Mouse (Mus musculus) ES-CJ7 (cell line): Measurements from ENCODE around the gene Ankrd28.

ENCODE experiments used
- DNase-seq: peaks from one replicate; pipeline ENCODE4 v3.0.0; 2011; ENCODE audit warnings: low read depth, low spot score

Gene Ankrd28

DNA sequence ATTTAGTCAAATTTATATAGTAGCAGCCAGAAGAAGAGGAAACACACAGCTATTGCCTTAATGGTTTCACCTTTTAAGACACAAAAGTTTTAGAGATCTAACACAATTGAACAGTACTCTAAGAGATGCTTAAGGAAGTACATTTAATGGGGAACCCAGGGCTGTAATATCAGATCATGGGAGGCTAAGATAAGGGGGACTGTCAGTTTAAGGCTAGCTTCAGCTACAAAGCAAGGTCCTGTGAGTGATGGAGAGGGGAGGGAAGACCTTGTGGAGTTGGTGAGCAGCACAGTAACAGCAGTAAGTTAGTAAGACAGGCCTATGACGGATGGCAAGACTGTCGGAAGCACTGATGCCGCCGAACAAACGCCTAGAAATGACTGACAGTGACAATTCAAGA is 113.1 kb downstream of the Ankrd28 start:
- no peak for DNase-seq

DNA sequence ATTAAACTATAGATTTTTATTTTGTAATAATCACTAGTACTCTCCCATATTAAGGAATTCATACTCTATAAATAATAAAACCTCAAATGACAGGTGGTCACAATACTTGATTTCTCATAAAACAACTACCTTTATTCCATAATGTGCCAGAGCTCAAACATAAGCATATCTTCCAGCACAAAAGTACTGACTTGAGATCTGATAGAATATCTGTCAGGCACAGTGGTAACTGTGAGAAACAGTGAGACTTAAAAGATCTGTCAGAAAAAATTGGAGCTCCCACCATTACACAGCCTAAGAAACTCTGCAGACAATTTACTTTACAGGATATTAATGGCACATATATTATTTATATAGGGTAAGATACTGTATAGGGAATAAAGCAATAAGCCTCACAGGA is 114.8 kb downstream of the Ankrd28 start:
- no peak for DNase-seq

DNA sequence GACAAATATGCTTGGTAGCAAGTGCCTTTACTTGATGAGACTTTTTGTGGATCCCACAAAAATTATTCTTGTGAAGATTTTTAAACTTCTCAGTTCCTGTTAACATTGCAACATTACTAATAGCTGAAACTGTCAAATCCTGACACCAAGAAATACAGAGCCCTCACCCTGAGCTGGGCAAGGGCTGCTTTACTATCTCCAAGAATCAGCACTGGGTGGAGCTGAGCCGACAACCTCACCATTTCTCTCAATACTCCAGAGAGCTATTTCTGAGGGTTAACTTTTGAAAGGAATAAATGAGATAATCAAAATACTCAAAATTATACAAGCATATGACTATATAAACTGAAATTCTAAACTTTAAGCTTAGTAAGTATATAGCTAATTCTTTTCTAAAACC is 121.1 kb downstream of the Ankrd28 start:
- DNase-seq: no peak

DNA sequence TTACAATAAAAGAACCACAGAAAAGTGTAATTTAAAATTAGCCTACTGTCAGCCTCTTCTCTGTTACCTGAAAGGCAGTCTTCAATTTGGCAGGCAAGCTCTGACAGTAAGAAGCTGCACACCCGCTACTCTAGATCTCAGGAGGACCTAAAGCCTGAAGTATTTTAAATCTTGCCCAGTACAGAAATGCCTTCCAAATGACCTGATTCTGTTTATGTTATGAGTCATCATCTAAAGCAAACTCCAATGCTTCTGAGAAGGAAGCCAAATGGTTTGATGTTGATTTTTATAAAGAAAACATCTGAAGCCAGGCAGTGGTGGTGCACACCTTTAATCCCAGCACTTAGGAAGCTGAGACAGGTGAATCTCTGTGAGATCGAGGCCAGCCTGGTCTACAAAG is 130.1 kb downstream of the Ankrd28 start:
- no peak for DNase-seq

GRCm38 (mm10) chr14:31697755-31698154 is 132.7 kb downstream of the Ankrd28 start:
- no peak for DNase-seq

DNA sequence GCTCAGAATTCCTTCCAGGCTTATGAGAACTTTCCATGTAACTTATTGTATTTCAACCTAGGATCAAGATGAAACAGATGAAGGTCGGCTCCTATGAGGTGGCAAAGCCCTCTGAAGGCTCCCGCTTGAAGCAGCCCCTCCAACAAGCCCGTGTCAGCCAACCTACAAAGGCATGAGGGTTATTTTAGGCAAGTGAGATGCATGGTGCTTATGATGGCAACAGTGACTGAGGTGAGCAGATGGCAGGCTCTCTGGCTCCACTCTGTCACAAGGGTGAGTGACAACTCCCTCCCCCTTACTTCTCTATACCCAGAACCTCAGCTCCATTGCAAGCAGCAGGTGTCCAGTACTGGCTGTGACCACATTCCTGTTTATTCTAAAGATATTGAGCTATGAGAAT is 133.1 kb downstream of the Ankrd28 start:
- DNase-seq: no peak

DNA sequence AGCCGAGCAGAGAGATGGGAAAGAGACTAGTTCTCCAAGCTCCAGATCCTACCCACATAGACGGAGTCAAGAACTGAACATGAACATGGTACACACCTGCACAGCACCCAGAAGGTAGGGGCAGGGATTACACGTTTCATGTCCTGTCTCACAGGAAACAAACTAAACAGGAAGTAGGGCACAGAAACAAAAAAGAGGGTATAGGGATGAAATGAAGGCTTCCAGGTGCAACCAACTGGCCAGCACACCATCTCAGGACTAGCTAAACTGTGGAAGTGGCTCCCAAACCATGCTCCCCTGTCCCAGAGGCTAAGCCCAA is 133.5 kb downstream of the Ankrd28 start:
- no peak for DNase-seq

DNA sequence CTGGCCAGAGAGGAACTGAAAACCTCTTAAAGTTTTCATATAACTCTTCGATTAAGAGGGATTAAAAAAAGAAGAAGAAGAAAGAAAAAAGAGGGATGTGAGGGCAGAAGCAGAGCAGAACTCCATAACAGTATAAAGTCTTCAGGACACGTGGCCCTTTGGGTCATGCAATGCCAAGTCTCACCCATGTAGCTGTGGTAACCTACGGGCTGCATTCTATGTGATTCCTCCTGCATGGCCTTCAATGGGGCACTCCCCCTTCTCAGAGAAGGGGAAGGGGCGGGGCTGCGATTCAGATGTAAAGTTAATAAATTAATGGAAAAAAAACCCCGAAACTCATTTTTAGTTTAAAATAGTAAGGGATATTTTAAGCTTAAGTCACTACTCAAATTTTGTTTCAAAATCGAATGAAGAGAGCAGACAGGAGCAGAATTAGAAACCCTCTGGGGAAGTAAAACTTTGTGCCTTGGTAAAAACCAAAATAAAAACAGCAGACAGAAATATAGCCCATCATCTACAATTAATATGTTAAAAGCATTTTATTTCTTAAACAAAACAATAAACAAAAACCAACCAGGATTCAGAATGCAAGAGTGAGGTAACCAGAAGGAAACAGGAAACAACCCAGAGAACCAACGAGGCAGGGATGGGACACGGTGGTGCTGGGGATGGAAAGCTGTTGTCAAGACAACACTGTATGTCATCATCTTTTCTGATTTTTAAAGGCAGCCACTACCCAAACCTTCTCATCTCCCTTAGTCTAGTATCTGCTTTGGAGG is 134.1 kb downstream of the Ankrd28 start:
- DNase-seq: no peak

- no peak for DNase-seq
These were observed 137.9 kb downstream of the Ankrd28 start for GRCm38 (mm10) chr14:31692536-31692935.

GRCm38 (mm10) chr14:31686231-31686630 is 144.2 kb downstream of the Ankrd28 start:
- no peak for DNase-seq

- DNase-seq: no peak
These were observed 144.8 kb downstream of the Ankrd28 start for GRCm38 (mm10) chr14:31685680-31686079.

GRCm38 (mm10) chr14:31684343-31685040 is 146.0 kb downstream of the Ankrd28 start:
- no peak for DNase-seq

GRCm38 (mm10) chr14:31683610-31684009 is 146.8 kb downstream of the Ankrd28 start:
- no peak for DNase-seq

- no peak for DNase-seq
These were observed 148.4 kb downstream of the Ankrd28 start for GRCm38 (mm10) chr14:31681931-31682555.

DNA sequence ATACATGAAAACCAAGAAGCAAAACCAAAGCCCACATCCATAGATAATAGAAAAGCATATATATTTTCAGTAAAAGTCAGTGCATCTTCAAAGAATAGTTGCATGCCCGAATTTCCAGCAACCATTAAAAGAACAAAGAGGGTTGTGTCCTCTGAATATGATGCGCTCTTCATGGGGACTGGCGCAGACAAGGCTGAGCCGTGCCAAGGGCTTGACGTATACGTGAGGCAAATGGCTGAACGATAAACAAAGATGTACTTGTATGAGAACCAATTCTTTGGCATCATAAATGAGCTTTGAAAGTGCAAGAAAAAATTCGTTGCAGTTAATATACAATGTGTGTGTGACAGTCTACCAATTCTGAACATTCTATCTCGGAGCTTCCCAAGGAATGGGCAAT is 149.2 kb downstream of the Ankrd28 start:
- DNase-seq: no peak

DNA sequence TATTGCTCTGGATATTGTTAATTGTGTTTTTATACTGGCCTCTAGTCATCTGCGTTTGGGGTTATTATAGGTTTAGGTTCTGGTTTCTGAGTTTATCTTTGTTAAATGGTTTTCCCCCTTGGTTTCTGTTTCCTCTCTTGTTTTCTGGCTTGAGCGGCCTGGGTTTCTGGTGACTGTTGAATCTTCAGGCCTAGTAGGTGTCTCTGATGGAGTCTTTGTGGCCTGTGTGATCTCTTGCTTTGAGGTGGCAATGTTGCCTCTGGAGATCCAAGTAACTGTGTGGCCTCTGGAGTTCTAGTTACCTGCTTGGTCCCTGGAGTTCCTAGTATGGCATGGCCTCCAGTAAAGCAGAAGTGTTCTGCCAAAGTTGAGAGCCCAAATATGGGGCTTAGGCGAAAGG is 149.8 kb downstream of the Ankrd28 start:
- no peak for DNase-seq

DNA sequence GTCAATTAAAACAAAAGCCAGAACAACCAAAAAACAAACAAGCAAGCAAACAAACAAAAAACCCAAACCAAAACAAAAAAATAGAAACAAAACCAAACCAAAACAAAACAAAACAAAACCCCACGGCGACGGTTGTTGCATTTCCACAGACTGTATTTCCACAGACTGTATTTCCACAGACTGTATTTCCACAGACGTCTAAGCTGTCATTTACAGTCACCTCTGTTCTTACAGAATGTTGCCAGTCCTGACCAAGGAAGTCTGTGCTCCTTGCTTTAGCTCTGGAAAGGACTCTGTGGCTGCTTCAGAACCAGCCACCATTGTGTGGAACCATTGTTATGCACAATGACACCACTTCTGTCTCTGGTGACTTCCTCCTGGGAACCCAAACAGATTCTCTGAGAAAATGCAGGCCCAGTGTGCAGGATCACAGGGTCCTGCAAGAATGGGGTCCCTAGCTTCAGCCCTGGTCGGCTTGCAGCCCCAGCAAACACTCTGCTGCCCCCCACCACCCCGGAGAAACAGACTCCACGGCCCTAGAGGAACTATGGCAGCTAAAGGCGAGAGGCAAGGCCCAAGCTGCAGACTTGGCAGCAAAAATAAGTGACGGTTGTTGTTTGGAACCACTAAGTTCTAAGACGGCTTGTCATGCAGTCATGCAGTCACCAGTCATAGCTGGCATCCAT is 158.7 kb downstream of the Ankrd28 start:
- DNase-seq: peak; percentile 47

GRCm38 (mm10) chr14:31669642-31670490 is 160.6 kb downstream of the Ankrd28 start:
- DNase-seq: no peak

GRCm38 (mm10) chr14:31669161-31669611 is 161.3 kb downstream of the Ankrd28 start:
- no peak for DNase-seq

DNA sequence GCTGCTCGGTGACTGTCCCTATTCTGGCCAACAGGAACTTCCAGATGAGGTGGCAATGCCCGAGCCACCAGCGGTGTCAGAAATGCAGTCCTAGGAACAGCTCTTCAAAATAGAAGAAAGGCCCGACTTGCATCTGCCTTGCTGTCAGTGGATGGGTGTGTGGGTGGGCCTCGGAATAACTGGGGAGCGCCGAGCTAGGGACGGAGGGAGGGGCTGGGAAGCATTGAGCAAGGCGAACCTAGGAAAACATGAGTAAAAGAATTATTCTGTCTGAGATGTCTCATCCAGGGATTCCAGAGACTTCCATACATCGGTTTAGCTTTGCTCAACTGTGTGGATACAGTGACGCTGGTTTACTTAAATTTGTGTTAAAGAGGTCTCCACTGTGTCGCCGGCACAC is 162.1 kb downstream of the Ankrd28 start:
- DNase-seq: no peak

GRCm38 (mm10) chr14:31667741-31668140 is 162.7 kb downstream of the Ankrd28 start:
- no peak for DNase-seq
